Mouse (Mus musculus): ENCODE data around the gene Avpi1. TPM values are rescaled to one million over a fixed set of nuclear protein-coding genes. Genes with fewer than 3 reads are reported as not detected.

Avpi1 gene
- polyA plus RNA-seq (2016; fragmentation: Nextera tagmentation; extraction: Ambion mirVana), result 11.8 and 13.5 TPM in 2 replicates

DNA sequence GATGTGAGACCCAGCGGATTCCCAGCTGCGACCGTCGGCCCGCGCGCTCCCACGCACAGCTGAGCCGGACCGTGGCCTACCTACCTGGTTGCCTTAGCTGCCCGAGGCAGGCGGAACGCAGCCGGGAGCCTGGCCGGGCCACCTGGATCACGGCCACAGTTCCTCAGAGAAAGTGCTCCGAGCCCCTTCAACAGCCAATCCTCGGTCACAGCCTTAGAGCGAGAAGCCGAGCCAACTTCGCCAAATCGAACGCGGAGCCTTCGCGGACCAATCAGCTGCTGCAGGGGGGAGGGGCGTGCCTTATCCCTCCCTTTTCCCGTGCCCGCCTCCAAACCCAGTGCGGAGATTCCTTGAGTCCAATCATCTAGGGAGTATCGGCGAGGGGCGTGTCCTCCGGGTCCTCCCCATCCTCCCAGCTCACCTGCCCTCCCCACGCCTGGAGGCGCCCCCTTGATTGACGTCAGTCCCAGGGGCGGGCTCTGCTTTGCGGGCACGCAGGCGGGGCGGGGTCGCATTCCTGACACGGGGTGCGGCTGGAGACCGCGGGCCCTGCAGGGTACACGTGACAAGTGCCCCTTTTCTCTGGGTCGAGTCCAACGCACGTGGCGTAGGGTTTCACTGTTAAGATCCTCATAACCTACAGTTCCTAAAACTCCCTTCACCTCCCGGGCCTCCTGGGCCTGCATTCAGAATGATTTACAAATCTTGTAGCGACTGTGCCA, at the start of gene Avpi1:
Gene Avpi1, minus strand, starts transcription at position 273 of the 722 bp plus-strand sequence.
- ATAC-seq (ENCODE audit: low FRiP score), result peak; percentile 97
- Histone ChIP-seq H3K27ac (peak within 1 kb of the TSS; percentile 66), H3K36me3 (no peaks in the 10 kb centered on the region), H3K4me1 (peaks cover 19% of the 10 kb centered on the region), H3K27me3 (peaks cover 8% of the 10 kb centered on the region; the same call in 1 of the 2 replicates), H3K4me3 (peak within 1 kb of the TSS; percentile 56), H3K4me2 (replicated peaks) (peak within 1 kb of the TSS; percentile 94), H3K9me3 (replicated peaks) (no peaks in the 10 kb centered on the region), H3K9ac (peak within 1 kb of the TSS; percentile 65)
- under 1% methylated on average over 54 of the region's 54 CpGs for WGBS

DNA sequence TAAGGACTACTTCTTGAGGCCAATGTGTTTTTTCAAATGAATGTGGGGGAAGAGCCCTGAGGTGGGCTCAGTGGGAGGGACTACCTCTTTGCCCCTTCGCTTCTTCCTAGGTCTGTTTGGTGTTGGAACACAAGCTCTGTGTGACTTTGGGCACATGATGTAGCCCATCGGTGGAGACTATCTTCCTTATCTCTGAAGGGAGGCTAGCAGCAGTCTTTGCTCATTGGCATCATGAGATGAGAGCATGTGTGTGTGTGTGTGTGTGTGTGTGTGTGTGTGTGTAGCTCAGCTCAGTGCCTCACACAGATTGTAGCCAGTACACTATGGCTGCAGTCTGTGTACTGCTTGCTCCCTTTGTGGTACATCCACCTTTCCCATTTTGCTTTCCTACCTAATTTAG, 48.6 kb upstream of the Avpi1 start:
- ATAC-seq (ENCODE audit: low FRiP score), result no peak
- Histone ChIP-seq H3K27me3 (no peaks in the 10 kb centered on the region), H3K4me3 (no peak overlapping the region), H3K4me2 (replicated peaks) (no peak overlapping the region), H3K36me3 (peaks cover 30% of the 10 kb centered on the region), H3K4me1 (peaks cover 2% of the 10 kb centered on the region; the same call in 1 of the 2 replicates), H3K9me3 (replicated peaks) (no peaks in the 10 kb centered on the region), H3K27ac (no peak overlapping the region), H3K9ac (no peak overlapping the region)
- WGBS, result 91% methylated on average over 2 of the region's 2 CpGs

DNA sequence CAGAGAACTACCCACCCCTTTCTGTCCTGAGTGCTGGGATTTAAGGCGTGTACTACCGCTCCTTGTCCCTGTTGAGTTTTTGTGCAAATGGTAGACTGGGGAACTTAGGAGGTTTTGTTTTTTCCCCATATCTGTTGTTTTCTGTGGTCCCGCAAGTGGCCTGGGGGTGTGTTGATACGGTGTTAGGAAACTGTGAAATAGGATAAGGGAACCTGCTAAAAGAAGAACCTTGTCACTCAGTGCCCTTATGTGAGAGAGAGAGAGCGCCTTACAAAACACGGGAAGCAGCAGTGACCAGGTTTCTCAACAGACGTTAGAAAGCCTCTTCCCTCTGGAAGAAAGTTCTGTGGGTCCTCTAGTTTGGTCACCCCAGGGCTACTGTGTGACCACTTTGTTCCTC, 48.0 kb upstream of the Avpi1 start:
- peaks cover 30% of the 10 kb centered on the region for H3K36me3 ChIP-seq
- 87% methylated on average over 7 of the region's 7 CpGs for WGBS
- H3K9ac ChIP-seq, result no peak overlapping the region
- no peak overlapping the region for H3K4me3 ChIP-seq
- no peaks in the 10 kb centered on the region for H3K27me3 ChIP-seq
- no peaks in the 10 kb centered on the region for H3K9me3 ChIP-seq (replicated peaks)
- ATAC-seq (ENCODE audit: low FRiP score), result no peak
- no peak overlapping the region for H3K27ac ChIP-seq
- H3K4me1 ChIP-seq, result peaks cover 4% of the 10 kb centered on the region
- H3K4me2 ChIP-seq (replicated peaks), result no peak overlapping the region

DNA sequence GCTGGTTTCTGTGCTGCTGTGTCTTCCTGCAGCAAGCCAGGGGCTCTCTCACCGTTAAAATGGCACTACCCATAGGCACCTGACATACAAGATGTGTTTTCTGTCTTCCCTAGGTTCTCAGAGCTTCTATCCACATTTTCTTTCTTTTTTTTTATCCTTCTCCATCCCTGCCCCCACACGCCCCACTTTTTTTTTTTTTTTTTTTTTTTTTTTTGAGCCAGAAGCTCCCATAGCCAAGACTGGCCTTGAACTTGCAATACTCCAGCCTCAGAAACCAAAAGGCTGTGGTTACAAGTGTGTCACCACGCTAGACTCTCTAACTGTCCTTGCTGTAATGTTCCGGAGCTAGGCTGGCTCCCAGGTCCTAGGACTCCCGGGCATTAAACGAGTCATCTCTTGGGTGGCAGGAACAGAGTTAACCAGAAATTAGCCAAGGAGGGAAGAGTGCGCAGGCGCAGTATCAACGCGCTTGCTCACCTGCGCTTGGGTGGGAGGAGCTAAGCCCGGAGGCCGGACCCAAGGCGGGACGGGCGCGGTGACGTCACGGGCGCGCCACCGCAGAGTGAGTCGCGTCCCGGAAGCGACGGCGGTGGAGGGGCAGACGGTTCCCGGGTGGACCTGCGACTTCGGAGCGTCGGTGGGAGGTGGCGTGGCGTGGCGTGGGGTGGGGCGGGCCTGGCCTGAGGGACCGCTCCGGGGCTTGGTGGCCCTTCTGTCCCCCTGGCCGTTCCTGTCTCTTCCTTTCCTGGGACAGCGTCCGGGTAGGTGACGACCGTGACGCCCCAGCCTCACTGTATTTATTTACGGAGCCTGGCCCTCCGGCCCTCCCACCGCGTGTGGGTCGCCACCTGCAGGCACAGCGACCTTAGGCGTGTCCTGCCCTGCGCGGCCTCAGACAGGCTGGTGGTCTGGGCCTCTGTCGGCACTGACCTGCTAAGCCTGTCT, 41.4 kb upstream of the Avpi1 start:
- Histone ChIP-seq H3K9me3 (replicated peaks) (no peaks in the 10 kb centered on the region), H3K4me3 (peak overlapping the region; percentile 95), H3K4me2 (replicated peaks) (peak overlapping the region; percentile 92), H3K36me3 (no peaks in the 10 kb centered on the region), H3K27me3 (peaks cover 22% of the 10 kb centered on the region), H3K27ac (0 out of 2 replicates have a peak overlapping the region, but pooled peaks have one; percentile 30), H3K9ac (peak overlapping the region; percentile 92), H3K4me1 (peaks cover 15% of the 10 kb centered on the region)
- WGBS, result 3% methylated on average over 50 of the region's 56 CpGs
- peak; percentile 88 for ATAC-seq (ENCODE audit: low FRiP score)

DNA sequence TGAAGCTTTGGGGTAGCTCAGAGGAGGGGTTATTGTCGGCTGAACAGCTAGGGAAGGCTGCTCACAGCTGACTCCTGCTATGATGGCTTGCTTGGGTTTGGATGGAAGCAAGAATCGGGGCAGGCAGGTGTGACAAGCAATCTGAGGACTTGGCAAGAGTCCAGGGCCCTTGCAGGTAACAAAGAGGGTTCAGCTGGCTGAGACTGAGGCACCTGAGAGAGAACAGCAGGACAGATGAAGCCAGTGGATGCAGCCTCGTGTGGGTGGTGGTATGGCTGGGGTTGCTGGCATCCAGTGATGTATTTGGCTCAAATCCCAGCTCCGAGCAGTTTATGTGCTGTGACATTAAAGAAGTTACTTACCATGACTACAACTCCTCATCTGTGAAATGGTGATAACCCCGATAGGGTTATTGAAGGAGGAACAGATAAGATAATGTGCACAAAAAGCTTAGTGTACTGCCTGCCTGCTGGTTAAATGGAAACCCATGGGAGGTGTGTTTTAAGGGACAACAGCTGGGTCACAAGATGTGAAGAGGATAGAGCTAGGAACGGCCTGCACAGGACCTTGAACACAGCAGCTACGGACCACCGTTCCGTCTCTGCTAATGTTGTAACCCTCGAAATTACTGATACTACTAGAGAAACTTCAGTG, 40.6 kb upstream of the Avpi1 start:
- peaks cover 22% of the 10 kb centered on the region for H3K27me3 ChIP-seq
- no peak overlapping the region for H3K4me2 ChIP-seq (replicated peaks)
- no peak overlapping the region for H3K4me3 ChIP-seq
- H3K9ac ChIP-seq, result peak overlapping the region; percentile 4; the same call in 1 of the 2 replicates
- WGBS, result 80% methylated on average over 10 of the region's 10 CpGs
- H3K9me3 ChIP-seq (replicated peaks), result no peaks in the 10 kb centered on the region
- no peak overlapping the region for H3K27ac ChIP-seq
- peaks cover 15% of the 10 kb centered on the region for H3K4me1 ChIP-seq
- H3K36me3 ChIP-seq, result no peaks in the 10 kb centered on the region
- ATAC-seq (ENCODE audit: low FRiP score), result no peak

DNA sequence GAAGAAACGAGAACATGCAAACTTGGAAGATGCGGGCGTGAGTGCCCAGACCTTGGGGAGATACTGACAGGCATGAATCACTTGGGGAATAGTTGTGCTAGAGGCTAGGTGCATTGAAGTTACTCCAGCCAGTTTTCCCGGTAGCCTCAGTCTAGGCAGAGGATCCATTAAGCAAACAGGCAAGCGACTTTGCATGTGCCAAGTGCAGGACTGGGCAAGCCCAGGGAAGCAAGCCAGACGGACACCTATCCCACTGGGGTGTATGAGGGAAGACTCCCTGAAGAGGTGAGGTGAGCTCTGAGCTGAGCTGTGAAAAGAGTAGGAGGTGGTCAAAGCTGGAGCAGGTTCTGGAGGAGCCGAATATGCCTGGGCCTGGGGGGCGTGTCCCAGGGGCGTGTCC, 38.6 kb upstream of the Avpi1 start:
- WGBS, result 68% methylated on average over 9 of the region's 9 CpGs
- no peak overlapping the region for H3K4me2 ChIP-seq (replicated peaks)
- H3K36me3 ChIP-seq, result no peaks in the 10 kb centered on the region
- no peaks in the 10 kb centered on the region for H3K9me3 ChIP-seq (replicated peaks)
- H3K4me1 ChIP-seq, result peaks cover 13% of the 10 kb centered on the region
- H3K4me3 ChIP-seq, result no peak overlapping the region
- H3K27me3 ChIP-seq, result peaks cover 22% of the 10 kb centered on the region
- no peak overlapping the region for H3K9ac ChIP-seq
- H3K27ac ChIP-seq, result no peak overlapping the region
- no peak for ATAC-seq (ENCODE audit: low FRiP score)

DNA sequence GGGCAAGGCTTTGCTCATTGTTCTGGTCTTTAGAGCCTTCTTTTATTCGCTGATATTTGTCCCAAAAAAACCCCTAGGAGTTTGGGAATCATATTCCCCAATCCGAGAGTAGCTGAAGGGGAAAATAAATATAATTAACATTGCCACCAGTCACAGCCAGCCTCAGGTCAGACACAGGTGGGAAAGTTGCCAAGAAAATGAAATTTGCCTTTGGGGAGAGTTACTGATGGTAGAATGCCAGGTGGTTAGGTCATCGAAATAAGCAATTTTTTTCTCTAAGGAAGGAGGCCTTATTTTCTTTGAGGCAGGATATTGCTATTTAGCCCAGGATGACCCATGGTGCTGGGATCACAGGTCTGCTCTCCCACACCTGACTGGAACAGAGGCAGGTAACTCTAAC, 37.9 kb upstream of the Avpi1 start:
- WGBS, result 60% methylated on average over 3 of the region's 3 CpGs
- H3K4me3 ChIP-seq, result no peak overlapping the region
- no peak overlapping the region for H3K9ac ChIP-seq
- H3K4me1 ChIP-seq, result peaks cover 10% of the 10 kb centered on the region
- H3K36me3 ChIP-seq, result no peaks in the 10 kb centered on the region
- H3K27ac ChIP-seq, result no peak overlapping the region
- ATAC-seq (ENCODE audit: low FRiP score), result no peak
- H3K27me3 ChIP-seq, result peaks cover 22% of the 10 kb centered on the region
- no peak overlapping the region for H3K4me2 ChIP-seq (replicated peaks)
- H3K9me3 ChIP-seq (replicated peaks), result no peaks in the 10 kb centered on the region

DNA sequence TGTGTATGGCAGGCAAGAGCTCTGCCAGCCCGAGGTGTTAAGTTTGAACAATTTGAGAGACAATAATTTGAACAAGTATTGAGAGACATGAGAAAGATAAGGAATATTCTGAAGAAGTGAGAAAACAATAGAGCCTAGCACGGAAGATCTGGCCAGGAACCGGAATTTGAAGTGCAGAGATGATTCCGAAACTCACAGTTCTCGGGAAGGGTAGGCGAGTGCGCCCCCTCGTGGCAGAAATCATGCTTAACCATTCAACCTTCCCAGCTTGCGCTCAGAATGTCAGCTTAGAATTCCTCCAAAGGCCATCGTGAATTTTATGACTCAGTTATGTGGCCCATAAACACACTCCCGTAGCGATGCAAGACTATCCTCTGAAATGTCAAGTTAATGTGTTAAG, 37.3 kb upstream of the Avpi1 start:
- Histone ChIP-seq H3K27ac (no peak overlapping the region), H3K4me1 (peaks cover 3% of the 10 kb centered on the region), H3K9ac (no peak overlapping the region), H3K4me3 (no peak overlapping the region), H3K36me3 (no peaks in the 10 kb centered on the region), H3K9me3 (replicated peaks) (no peaks in the 10 kb centered on the region), H3K4me2 (replicated peaks) (peak overlapping the region; percentile 26), H3K27me3 (peaks cover 22% of the 10 kb centered on the region)
- 2% methylated on average over 12 of the region's 12 CpGs for WGBS
- ATAC-seq (ENCODE audit: low FRiP score), result no peak

DNA sequence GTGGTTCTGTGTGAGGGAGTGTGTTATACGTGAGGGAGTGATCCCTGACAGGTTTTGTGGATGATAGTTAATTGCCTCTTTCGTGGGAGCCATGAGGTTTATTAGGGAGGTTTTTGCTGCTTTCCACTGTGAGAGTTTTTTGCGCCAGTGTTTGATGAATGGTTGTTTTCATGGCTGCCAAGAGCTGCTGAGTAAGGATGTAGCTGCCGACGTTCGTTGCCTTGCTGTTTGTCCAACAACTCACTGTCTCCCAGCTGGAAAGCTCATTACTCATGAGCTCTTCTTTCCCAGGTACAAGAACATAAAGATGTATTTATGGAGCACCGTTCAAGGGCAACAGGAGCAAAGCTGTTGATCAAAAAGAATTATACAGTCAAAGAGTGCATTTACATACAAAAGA, 35.3 kb upstream of the Avpi1 start:
- Histone ChIP-seq H3K27me3 (peaks cover 17% of the 10 kb centered on the region), H3K9ac (no peak overlapping the region), H3K4me2 (replicated peaks) (no peak overlapping the region), H3K4me3 (no peak overlapping the region), H3K27ac (no peak overlapping the region), H3K4me1 (no peaks in the 10 kb centered on the region), H3K36me3 (no peaks in the 10 kb centered on the region), H3K9me3 (replicated peaks) (no peaks in the 10 kb centered on the region)
- no peak for ATAC-seq (ENCODE audit: low FRiP score)
- WGBS, result 42% methylated on average over 7 of the region's 7 CpGs

DNA sequence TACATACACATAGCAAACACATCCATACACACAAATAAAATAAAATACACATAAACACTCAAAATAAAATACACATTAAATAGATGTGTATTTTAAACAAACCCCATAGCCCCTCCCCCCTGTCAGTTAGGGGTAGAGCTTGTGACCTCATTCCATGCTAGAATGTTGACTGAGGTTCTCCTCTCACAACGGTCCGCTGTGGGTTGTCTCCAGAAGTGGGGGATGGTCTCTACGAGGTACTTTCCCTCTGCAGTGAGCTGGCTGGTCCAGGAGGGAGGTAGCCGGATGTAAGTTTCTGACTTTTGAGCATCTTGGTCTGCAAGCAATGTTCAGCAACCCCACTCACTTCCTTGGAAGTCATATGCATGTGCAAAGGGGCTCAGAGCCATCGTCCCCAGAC, 34.9 kb upstream of the Avpi1 start, which contains the start of gene Zfyve27:
Gene Zfyve27, plus strand, starts transcription at position 188 of the 400 bp plus-strand sequence.
- Histone ChIP-seq H3K4me1 (no peaks in the 10 kb centered on the region), H3K36me3 (no peaks in the 10 kb centered on the region), H3K9ac (no peak within 1 kb of the TSS), H3K4me3 (no peak within 1 kb of the TSS), H3K27ac (no peak within 1 kb of the TSS), H3K4me2 (replicated peaks) (no peak within 1 kb of the TSS), H3K9me3 (replicated peaks) (no peaks in the 10 kb centered on the region), H3K27me3 (peaks cover 13% of the 10 kb centered on the region)
- ATAC-seq (ENCODE audit: low FRiP score), result no peak
- 65% methylated on average over 5 of the region's 5 CpGs for WGBS

DNA sequence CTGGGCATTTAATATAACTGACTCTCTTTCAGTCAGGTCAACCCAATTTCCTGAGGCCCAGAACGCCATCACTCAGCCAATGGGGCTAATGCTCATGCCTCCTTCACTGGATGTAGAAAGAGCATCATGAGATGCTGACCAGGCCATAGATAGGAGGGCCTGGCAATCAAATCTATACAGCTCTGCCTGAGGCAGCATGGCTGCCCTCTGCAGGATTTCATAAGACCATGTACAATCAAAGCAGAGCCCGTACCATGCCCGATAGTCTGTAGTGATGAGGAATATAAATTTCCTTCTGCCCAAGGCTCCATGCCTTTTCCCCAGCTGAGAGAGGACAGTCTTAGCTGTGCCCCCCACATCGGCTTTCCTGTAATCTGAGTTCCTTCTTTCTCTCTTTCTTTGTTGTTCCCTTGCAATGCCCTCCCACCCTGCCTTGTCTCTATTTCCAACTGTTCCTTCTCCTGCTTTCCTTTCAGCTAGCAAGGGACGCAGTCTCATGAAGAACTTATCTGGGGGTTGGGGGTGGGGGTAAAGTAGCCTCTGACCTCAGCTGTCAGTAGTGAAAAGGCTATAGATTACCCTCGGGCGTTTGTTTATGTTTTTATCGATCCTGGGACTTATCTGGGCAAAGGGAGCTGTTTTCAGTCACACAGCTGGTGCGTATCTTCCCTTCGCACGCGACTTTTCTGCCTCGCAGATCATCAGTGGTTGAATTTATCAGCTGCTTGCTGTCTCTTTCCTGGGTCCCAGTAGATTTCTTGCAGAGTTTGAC, 29.6 kb upstream of the Avpi1 start:
- Histone ChIP-seq H3K27me3 (no peaks in the 10 kb centered on the region), H3K27ac (0 out of 2 replicates have a peak overlapping the region, but pooled peaks have one; percentile 23), H3K9me3 (replicated peaks) (no peaks in the 10 kb centered on the region), H3K9ac (no peak overlapping the region; the same call in 1 of the 2 replicates), H3K4me3 (no peak overlapping the region), H3K36me3 (no peaks in the 10 kb centered on the region), H3K4me1 (peaks cover 7% of the 10 kb centered on the region; the same call in 1 of the 2 replicates), H3K4me2 (replicated peaks) (no peak overlapping the region)
- WGBS, result 53% methylated on average over 13 of the region's 13 CpGs
- ATAC-seq (ENCODE audit: low FRiP score), result no peak

Data from hindbrain, embryonic 12.5 days (tissue).